Mouse (Mus musculus): ENCODE results near the gene Wnt16.

DNA sequence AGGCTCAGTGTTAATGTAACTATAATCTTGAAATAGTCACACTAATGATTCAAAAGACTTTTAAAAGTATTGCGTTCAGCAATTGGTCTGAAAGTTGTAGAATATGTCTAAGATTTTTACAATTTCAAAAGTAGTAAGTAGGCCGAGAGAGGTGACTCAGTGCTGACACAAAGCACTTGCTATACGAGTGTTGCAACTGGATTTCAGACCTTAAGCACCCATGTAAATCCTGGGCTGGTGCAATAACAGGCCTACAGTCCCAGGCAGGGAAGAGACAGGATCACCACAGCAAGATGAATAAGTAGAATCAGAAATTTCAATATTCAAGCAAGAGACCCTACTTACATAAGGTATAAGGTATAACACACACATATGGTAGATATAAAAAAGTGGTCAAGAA is 10.1 kb upstream of the Wnt16 start:
- TF ChIP-seq CTCF (conservative IDR thresholded peaks at IDR 0.05 in 1 of 2, IDR thresholded peaks at IDR 0.05 in 1 of 2; ENCODE audit: low read depth in 2 of 2, low read length in 2 of 2) (no peak), ZMIZ1 (IDR thresholded peaks at IDR 0.05; ENCODE audit: low read depth, low read length) (no peak), POLR2A (IDR thresholded peaks at IDR 0.05; ENCODE audit: low read depth, low read length) (no peak), JUND (conservative IDR thresholded peaks at IDR 0.05; ENCODE audit: low read depth, low read length) (no peak), RCOR1 (conservative IDR thresholded peaks at IDR 0.05; ENCODE audit: low read depth, low read length) (no peak), NRF1 (IDR thresholded peaks at IDR 0.05; ENCODE audit: low read depth, low read length) (no peak), USF1 (IDR thresholded peaks at IDR 0.05; ENCODE audit: low read depth, low read length) (no peak), MYC (IDR thresholded peaks at IDR 0.05; ENCODE audit: low read depth, low read length) (no peak), TBP (conservative IDR thresholded peaks at IDR 0.05; ENCODE audit: low read depth, low read length) (no peak), MAX (IDR thresholded peaks at IDR 0.05; ENCODE audit: low read length) (no peak), GABPA (IDR thresholded peaks at IDR 0.05; ENCODE audit: insufficient replicate concordance, low read depth, low read length) (no peak)
